Mouse (Mus musculus): ENCODE results near the gene Pla2g3. TPM values are rescaled to one million over a fixed set of nuclear protein-coding genes. Genes with fewer than 3 reads are reported as not detected.

Gene Pla2g3
- polyA plus RNA-seq, 1 experiment from 2014 or later, result 0.36 TPM

DNA sequence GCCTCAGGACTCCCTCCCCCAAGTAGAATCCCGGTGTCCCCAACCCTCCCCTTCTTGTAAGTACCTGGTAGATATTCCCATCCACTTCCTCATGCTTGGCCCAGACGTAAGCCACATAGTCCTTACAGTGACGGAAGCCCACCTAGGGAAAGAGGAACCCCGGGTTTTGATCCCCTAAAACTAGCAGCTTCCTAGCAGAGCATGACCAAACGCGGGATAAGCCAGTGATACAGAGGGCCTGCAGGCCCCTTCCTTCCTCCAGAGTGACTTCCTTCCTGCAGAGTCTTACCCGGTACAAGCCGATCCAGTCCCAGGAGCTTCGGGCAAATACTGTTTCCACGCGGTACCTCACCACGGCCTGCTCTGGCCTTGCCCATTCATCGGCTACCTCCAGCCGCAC lies 7.4 kb downstream of the Pla2g3 start:
- no peak overlapping the region for H3K27ac ChIP-seq
- no peaks in the 10 kb centered on the region for H3K4me1 ChIP-seq
- no peak for ATAC-seq (ENCODE audit: insufficient number of reproducible peaks, insufficient read depth, low FRiP score, low TSS enrichment)
- H3K4me2 ChIP-seq (replicated peaks), result no peak overlapping the region
- no peaks in the 10 kb centered on the region for H3K9me3 ChIP-seq
- H3K36me3 ChIP-seq, result no peaks in the 10 kb centered on the region
- no peak overlapping the region for H3K4me3 ChIP-seq
- 0 out of 2 replicates have a peak, but pooled peaks cover 2% of the 10 kb centered on the region for H3K27me3 ChIP-seq
- no peak overlapping the region for H3K9ac ChIP-seq
- WGBS, result 89% methylated on average over 14 of the region's 14 CpGs

- Histone ChIP-seq H3K4me1 (no peaks in the 10 kb centered on the region), H3K9me3 (no peaks in the 10 kb centered on the region), H3K27me3 (0 out of 2 replicates have a peak, but pooled peaks cover 4% of the 10 kb centered on the region), H3K4me2 (replicated peaks) (no peak overlapping the region), H3K9ac (no peak overlapping the region), H3K27ac (no peak overlapping the region), H3K4me3 (no peak overlapping the region), H3K36me3 (no peaks in the 10 kb centered on the region)
- no peak for ATAC-seq (ENCODE audit: insufficient number of reproducible peaks, insufficient read depth, low FRiP score, low TSS enrichment)
- WGBS, result 40% methylated on average over 5 of the region's 5 CpGs
These were observed 8.7 kb downstream of the Pla2g3 start for GRCm38 (mm10) chr11:3496756-3497155.

- WGBS, result 88% methylated on average over 1 of the region's 1 CpGs
- Histone ChIP-seq H3K4me3 (no peak overlapping the region), H3K4me1 (no peaks in the 10 kb centered on the region), H3K9ac (no peak overlapping the region), H3K4me2 (replicated peaks) (no peak overlapping the region), H3K27me3 (0 out of 2 replicates have a peak, but pooled peaks cover 4% of the 10 kb centered on the region), H3K36me3 (no peaks in the 10 kb centered on the region), H3K9me3 (no peaks in the 10 kb centered on the region), H3K27ac (no peak overlapping the region)
- no peak for ATAC-seq (ENCODE audit: insufficient number of reproducible peaks, insufficient read depth, low FRiP score, low TSS enrichment)
These were observed 9.2 kb downstream of the Pla2g3 start for GRCm38 (mm10) chr11:3497296-3497695.

DNA sequence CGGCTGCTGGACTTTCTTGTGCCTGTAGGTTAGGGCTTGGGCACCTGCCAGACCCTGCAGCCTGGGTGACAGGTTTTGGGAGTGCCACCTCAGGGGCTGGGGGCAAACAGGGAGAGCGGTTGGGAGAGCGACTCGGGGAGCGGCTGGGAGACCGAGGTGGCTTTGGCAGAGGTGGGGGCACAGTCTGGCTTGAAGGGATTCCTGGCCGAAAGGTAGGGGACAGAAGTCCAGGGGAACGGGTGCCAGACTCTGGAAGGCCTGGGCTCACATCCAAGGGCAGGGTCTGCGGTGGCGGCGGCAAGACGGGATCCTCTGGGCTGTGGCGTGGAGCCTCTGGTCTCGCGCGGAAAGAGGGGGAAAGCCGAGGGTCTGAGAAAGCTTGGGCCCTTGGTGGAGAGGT lies 14.0 kb downstream of the Pla2g3 start:
- no peak for ATAC-seq (ENCODE audit: insufficient number of reproducible peaks, insufficient read depth, low FRiP score, low TSS enrichment)
- Histone ChIP-seq H3K27ac (no peak overlapping the region), H3K4me1 (no peaks in the 10 kb centered on the region), H3K9me3 (no peaks in the 10 kb centered on the region), H3K4me2 (replicated peaks) (no peak overlapping the region), H3K9ac (no peak overlapping the region), H3K36me3 (no peaks in the 10 kb centered on the region), H3K4me3 (no peak overlapping the region), H3K27me3 (0 out of 2 replicates have a peak, but pooled peaks cover 4% of the 10 kb centered on the region)
- 78% methylated on average over 17 of the region's 17 CpGs for whole genome bisulfite sequencing

GRCm38 (mm10) chr11:3502459-3503072 lies 14.5 kb downstream of the Pla2g3 start:
- no peaks in the 10 kb centered on the region for H3K9me3 ChIP-seq
- 81% methylated on average over 18 of the region's 18 CpGs for WGBS
- no peaks in the 10 kb centered on the region for H3K4me1 ChIP-seq
- ATAC-seq (ENCODE audit: insufficient number of reproducible peaks, insufficient read depth, low FRiP score, low TSS enrichment), result no peak
- no peak overlapping the region for H3K4me2 ChIP-seq (replicated peaks)
- no peak overlapping the region for H3K4me3 ChIP-seq
- 0 out of 2 replicates have a peak, but pooled peaks cover 4% of the 10 kb centered on the region for H3K27me3 ChIP-seq
- H3K36me3 ChIP-seq, result no peaks in the 10 kb centered on the region
- no peak overlapping the region for H3K27ac ChIP-seq
- H3K9ac ChIP-seq, result no peak overlapping the region

GRCm38 (mm10) chr11:3503755-3504693 lies 15.9 kb downstream of the Pla2g3 start:
- no peak overlapping the region for H3K27ac ChIP-seq
- no peaks in the 10 kb centered on the region for H3K9me3 ChIP-seq
- H3K4me1 ChIP-seq, result no peaks in the 10 kb centered on the region
- no peak for ATAC-seq (ENCODE audit: insufficient number of reproducible peaks, insufficient read depth, low FRiP score, low TSS enrichment)
- 52% methylated on average over 11 of the region's 11 CpGs for WGBS
- H3K36me3 ChIP-seq, result no peaks in the 10 kb centered on the region
- 0 out of 2 replicates have a peak, but pooled peaks cover 4% of the 10 kb centered on the region for H3K27me3 ChIP-seq
- no peak overlapping the region for H3K4me2 ChIP-seq (replicated peaks)
- no peak overlapping the region for H3K9ac ChIP-seq
- H3K4me3 ChIP-seq, result no peak overlapping the region

- H3K27me3 ChIP-seq, result no peaks in the 10 kb centered on the region
- no peaks in the 10 kb centered on the region for H3K4me1 ChIP-seq
- no peak overlapping the region for H3K4me2 ChIP-seq (replicated peaks)
- H3K36me3 ChIP-seq, result no peaks in the 10 kb centered on the region
- 59% methylated on average over 7 of the region's 7 CpGs for WGBS
- H3K27ac ChIP-seq, result no peak overlapping the region
- no peak for ATAC-seq (ENCODE audit: insufficient number of reproducible peaks, insufficient read depth, low FRiP score, low TSS enrichment)
- H3K9me3 ChIP-seq, result no peaks in the 10 kb centered on the region
- no peak overlapping the region for H3K9ac ChIP-seq
- H3K4me3 ChIP-seq, result no peak overlapping the region
These were observed 20.1 kb downstream of the Pla2g3 start for GRCm38 (mm10) chr11:3508226-3508625.

DNA sequence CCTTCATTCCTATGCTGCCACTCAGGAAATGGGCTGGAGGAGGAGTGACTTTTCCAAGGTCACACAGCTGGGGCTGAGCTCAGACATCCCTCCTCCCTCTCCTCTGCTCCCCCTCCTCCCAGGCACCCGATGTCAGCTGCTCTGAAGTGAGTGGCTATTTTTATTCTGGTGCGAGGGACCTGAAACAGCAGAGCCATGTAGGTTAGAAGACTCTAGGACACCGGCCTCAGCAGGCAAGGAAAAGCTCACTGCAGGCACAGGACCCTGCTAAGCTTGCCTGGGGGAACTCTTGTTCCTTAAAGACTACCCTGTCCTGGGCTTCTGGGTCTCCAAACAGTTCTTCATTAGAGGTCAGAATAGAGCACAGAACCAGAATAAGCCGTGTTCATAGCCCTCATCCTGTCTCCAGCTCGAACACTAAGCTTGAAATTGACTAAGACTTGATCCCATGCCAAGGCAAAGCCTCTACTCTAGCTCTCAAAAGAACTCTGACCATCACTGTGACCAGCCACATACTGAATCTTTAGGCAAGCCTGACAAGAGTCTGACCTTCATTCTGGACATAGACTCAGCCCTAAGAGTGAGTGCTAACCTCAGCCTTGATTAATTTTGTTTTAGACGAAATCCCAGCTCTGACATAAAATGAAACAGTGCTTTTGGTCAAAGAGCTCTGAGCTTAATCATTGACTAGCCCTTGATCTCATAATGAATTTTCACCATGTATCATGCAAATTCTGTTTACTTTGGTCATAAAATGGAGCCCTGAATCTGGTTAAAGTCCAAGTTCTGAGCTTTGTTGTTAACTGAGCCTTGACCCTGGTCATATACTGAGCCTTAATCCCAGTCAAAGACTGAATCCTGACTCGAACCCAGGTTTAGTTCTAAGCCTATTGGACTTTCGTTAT lies 21.3 kb downstream of the Pla2g3 start:
- Histone ChIP-seq H3K27ac (no peak overlapping the region), H3K4me2 (replicated peaks) (no peak overlapping the region), H3K4me3 (no peak overlapping the region), H3K9ac (no peak overlapping the region), H3K9me3 (no peaks in the 10 kb centered on the region), H3K36me3 (no peaks in the 10 kb centered on the region), H3K4me1 (peaks cover 4% of the 10 kb centered on the region; the same call in 1 of the 2 replicates), H3K27me3 (no peaks in the 10 kb centered on the region)
- ATAC-seq (ENCODE audit: insufficient number of reproducible peaks, insufficient read depth, low FRiP score, low TSS enrichment), result no peak
- WGBS, result 70% methylated on average over 8 of the region's 8 CpGs

- H3K4me3 ChIP-seq, result no peak overlapping the region
- H3K9me3 ChIP-seq, result no peaks in the 10 kb centered on the region
- no peak for ATAC-seq (ENCODE audit: insufficient number of reproducible peaks, insufficient read depth, low FRiP score, low TSS enrichment)
- 0 out of 2 replicates have a peak, but pooled peaks cover 2% of the 10 kb centered on the region for H3K27me3 ChIP-seq
- no peaks in the 10 kb centered on the region for H3K36me3 ChIP-seq
- 90% methylated on average over 2 of the region's 2 CpGs for WGBS
- no peak overlapping the region for H3K27ac ChIP-seq
- no peak overlapping the region for H3K4me2 ChIP-seq (replicated peaks)
- no peak overlapping the region for H3K9ac ChIP-seq
- H3K4me1 ChIP-seq, result peaks cover 4% of the 10 kb centered on the region; the same call in 1 of the 2 replicates
These were observed 22.2 kb downstream of the Pla2g3 start for GRCm38 (mm10) chr11:3510321-3510720.

- H3K9me3 ChIP-seq, result no peaks in the 10 kb centered on the region
These were observed 25.2 kb downstream of the Pla2g3 start for GRCm38 (mm10) chr11:3513291-3513690.

DNA sequence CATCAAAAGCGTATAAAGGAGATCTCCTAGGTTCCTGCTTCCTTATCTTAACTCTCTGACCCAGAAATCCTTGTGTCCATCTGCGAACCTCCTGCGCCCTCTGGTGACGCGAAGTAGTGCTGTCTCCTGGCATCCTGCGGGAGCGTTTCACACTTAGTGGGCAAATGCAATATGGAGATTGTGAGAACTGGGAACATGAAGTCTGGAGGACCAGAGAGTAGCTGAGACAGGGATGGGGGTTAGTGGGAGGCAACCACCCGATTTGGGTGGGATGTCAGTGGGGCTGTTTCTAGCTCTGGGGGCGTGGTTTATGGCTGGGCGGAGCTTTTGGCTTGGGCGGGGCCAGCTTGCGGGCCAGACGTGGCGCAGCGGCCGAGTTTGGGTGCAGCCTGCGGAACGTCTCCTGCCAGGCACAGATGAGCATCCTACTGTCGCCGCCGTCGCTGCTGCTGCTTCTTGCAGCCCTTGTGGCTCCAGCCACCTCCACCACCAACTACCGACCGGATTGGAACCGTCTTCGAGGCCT lies 26.5 kb downstream of the Pla2g3 start, which contains the start of gene Selenom:
TSS of gene Selenom (plus strand) at position 156 of the 526 bp plus-strand sequence.
- H3K9me3 ChIP-seq, result no peaks in the 10 kb centered on the region
- H3K4me2 ChIP-seq (replicated peaks), result peak within 1 kb of the TSS; percentile 71
- under 1% methylated on average over 26 of the region's 26 CpGs for WGBS
- H3K4me1 ChIP-seq, result peaks cover 19% of the 10 kb centered on the region
- H3K27ac ChIP-seq, result no peak within 1 kb of the TSS; the same call in 1 of the 2 replicates
- peaks cover 24% of the 10 kb centered on the region for H3K27me3 ChIP-seq
- peak within 1 kb of the TSS; percentile 53 for H3K4me3 ChIP-seq
- peak within 1 kb of the TSS; percentile 57 for H3K9ac ChIP-seq
- ATAC-seq (ENCODE audit: insufficient number of reproducible peaks, insufficient read depth, low FRiP score, low TSS enrichment), result peak; percentile 35
- peaks cover 6% of the 10 kb centered on the region; the same call in 1 of the 2 replicates for H3K36me3 ChIP-seq

More at GRCm38 (mm10) chr11:3513291-3513690, 25.2 kb downstream of the Pla2g3 start:
- Histone ChIP-seq H3K4me1 (peaks cover 19% of the 10 kb centered on the region), H3K27me3 (peaks cover 24% of the 10 kb centered on the region), H3K4me3 (no peak overlapping the region), H3K4me2 (replicated peaks) (no peak overlapping the region), H3K27ac (no peak overlapping the region), H3K36me3 (no peaks in the 10 kb centered on the region), H3K9ac (no peak overlapping the region)
- WGBS, result 84% methylated on average over 6 of the region's 6 CpGs
- ATAC-seq (ENCODE audit: insufficient number of reproducible peaks, insufficient read depth, low FRiP score, low TSS enrichment), result no peak
